Mouse (Mus musculus) kidney, postnatal 0 days (tissue): ENCODE results near the gene Nrd1. TPM values are rescaled to one million over a fixed set of nuclear protein-coding genes. Genes with fewer than 3 reads are reported as not detected.

Experiments
- ATAC-seq: fragments of 200-750 bp; cut with Nextera tagmentation; replicated peaks from 2 replicates; pipeline ENCODE4 v1.8.0; 2017; ENCODE audit warnings: low read depth, moderate number of reproducible peaks, moderate TSS enrichment, moderate library complexity; ENCODE audit not compliant: low FRiP score
- DNase-seq: peaks from one replicate; pipeline ENCODE4 v3.0.0-alpha.2; 2016; ENCODE audit warnings: low spot score
- H3K27ac ChIP-seq: fragments of 300-500 bp; sonication (generic); 2 replicates; pipeline ENCODE4 v1.5.1; 2014; ENCODE audit warnings: mild to moderate bottlenecking
- H3K27me3 ChIP-seq: fragments of 300-500 bp; sonication (generic); 2 replicates; pipeline ENCODE4 v1.6.1; 2014; ENCODE audit warnings: low read length, mixed read lengths; ENCODE audit not compliant: insufficient read depth
- H3K36me3 ChIP-seq: fragments of 300-500 bp; sonication (generic); 2 replicates; pipeline ENCODE4 v1.6.1; 2014; ENCODE audit warnings: low read length, mixed read lengths; ENCODE audit not compliant: insufficient read depth
- H3K4me1 ChIP-seq: fragments of 300-500 bp; sonication (generic); replicated peaks from 2 replicates; pipeline ENCODE4 v1.6.1; 2014; ENCODE audit warnings: antibody characterized with exemption, low read length, mixed read lengths; ENCODE audit not compliant: insufficient read depth
- H3K4me2 ChIP-seq: fragments of 300-500 bp; sonication (generic); 2 replicates; pipeline ENCODE4 v1.6.1; 2014; ENCODE audit warnings: mild to moderate bottlenecking, low read length, moderate library complexity, mixed read lengths
- H3K4me3 ChIP-seq: fragments of 300-500 bp; sonication (generic); replicated peaks from 2 replicates; pipeline ENCODE4 v1.5.1; 2014; ENCODE audit warnings: low read depth, low read length
- H3K9ac ChIP-seq: fragments of 300-500 bp; sonication (generic); 2 replicates; pipeline ENCODE4 v1.6.1; 2014; ENCODE audit warnings: low read depth, low read length
- H3K9me3 ChIP-seq: fragments of 300-500 bp; sonication (generic); replicated peaks from 2 replicates; pipeline ENCODE4 v1.6.1; 2016; ENCODE audit warnings: low read length, inconsistent platforms, mixed read lengths
- CTCF ChIP-seq: IDR thresholded peaks from 2 replicates; pipeline ENCODE4 v1.5.1; 2016; ENCODE audit warnings: antibody characterized with exemption, low read depth, mild to moderate bottlenecking, moderate library complexity
- WGBS: fragments of 180-500 bp; shearing (Covaris S2); extraction: QIAGEN DNeasy Blood & Tissue Kit; methylation state at CpG from one replicate; pipeline ENCODE4 v1.1.7; 2014; 5-methylcytosine and 5-hydroxymethylcytosine counted together
- polyA plus RNA-seq: library from polyadenylated mRNA; unstranded; fragments of >200 nt; fragmentation: Nextera tagmentation; extraction: Ambion mirVana; gene quantifications from 2 replicates; pipeline ENCODE4 v1.2.1, GENCODE M21; 2015

The Nrd1 gene
- polyA plus RNA-seq, 1 experiment from 2014 or later = 43.5 TPM

GRCm38 (mm10) chr4:109057640-109058039, 57.2 kb downstream of the Nrd1 start:
- ATAC-seq (no peak), DNase-seq (no peak)
- Histone ChIP-seq H3K9ac (no peak overlapping the region), H3K27ac (no peak overlapping the region), H3K4me3 (no peak overlapping the region), H3K9me3 (no peaks in the 10 kb centered on the region), H3K27me3 (no peaks in the 10 kb centered on the region), H3K36me3 (peaks cover 62% of the 10 kb centered on the region), H3K4me1 (no peaks in the 10 kb centered on the region), H3K4me2 (no peak overlapping the region)
- WGBS = 94% methylated on average over 8 of the region's 8 CpGs
- no peak for TF ChIP-seq CTCF

GRCm38 (mm10) chr4:109059255-109059821, 58.9 kb downstream of the Nrd1 start:
- DNase-seq (no peak), ATAC-seq (no peak)
- TF ChIP-seq CTCF = no peak
- Histone ChIP-seq H3K27me3 (no peaks in the 10 kb centered on the region), H3K9me3 (no peaks in the 10 kb centered on the region), H3K36me3 (peaks cover 72% of the 10 kb centered on the region), H3K4me2 (no peak overlapping the region), H3K9ac (no peak overlapping the region), H3K4me3 (no peak overlapping the region), H3K4me1 (no peaks in the 10 kb centered on the region), H3K27ac (no peak overlapping the region)
- 86% methylated on average over 4 of the region's 4 CpGs for WGBS

- Histone ChIP-seq H3K4me1 (no peaks in the 10 kb centered on the region), H3K4me2 (no peak overlapping the region), H3K27me3 (no peaks in the 10 kb centered on the region), H3K27ac (0 out of 2 replicates have a peak overlapping the region, but pooled peaks have one; percentile 2), H3K9me3 (no peaks in the 10 kb centered on the region), H3K4me3 (no peak overlapping the region), H3K36me3 (peaks cover 80% of the 10 kb centered on the region), H3K9ac (no peak overlapping the region)
- TF ChIP-seq CTCF = no peak
- DNase-seq = no peak
- ATAC-seq = no peak
- WGBS = 69% methylated on average over 6 of the region's 6 CpGs
Measured at GRCm38 (mm10) chr4:109064941-109065340, 64.5 kb downstream of the Nrd1 start.

- no peaks in the 10 kb centered on the region for H3K4me1 ChIP-seq
- H3K4me2 ChIP-seq = no peak overlapping the region
- no peak for TF ChIP-seq CTCF
- no peak overlapping the region for H3K9ac ChIP-seq
- no peak for DNase-seq
- no peak overlapping the region for H3K4me3 ChIP-seq
- H3K36me3 ChIP-seq = peaks cover 80% of the 10 kb centered on the region
- H3K27me3 ChIP-seq = no peaks in the 10 kb centered on the region
- no peak overlapping the region for H3K27ac ChIP-seq
- ATAC-seq = no peak
- no peaks in the 10 kb centered on the region for H3K9me3 ChIP-seq
- whole genome bisulfite sequencing = 90% methylated on average over 5 of the region's 5 CpGs
Measured at GRCm38 (mm10) chr4:109065714-109066113, 65.3 kb downstream of the Nrd1 start.

- Histone ChIP-seq H3K27me3 (no peaks in the 10 kb centered on the region), H3K9me3 (no peaks in the 10 kb centered on the region), H3K27ac (no peak overlapping the region), H3K4me3 (no peak overlapping the region), H3K4me1 (no peaks in the 10 kb centered on the region), H3K36me3 (peaks cover 29% of the 10 kb centered on the region), H3K9ac (no peak overlapping the region), H3K4me2 (no peak overlapping the region)
- ATAC-seq = no peak
- TF ChIP-seq CTCF = no peak
- WGBS = 88% methylated on average over 6 of the region's 6 CpGs
- no peak for DNase-seq
Measured at GRCm38 (mm10) chr4:109072891-109073290, 72.4 kb downstream of the Nrd1 start.

- Histone ChIP-seq H3K36me3 (peaks cover 26% of the 10 kb centered on the region), H3K4me1 (no peaks in the 10 kb centered on the region), H3K9me3 (no peaks in the 10 kb centered on the region), H3K9ac (no peak overlapping the region), H3K4me3 (no peak overlapping the region), H3K27me3 (no peaks in the 10 kb centered on the region), H3K4me2 (no peak overlapping the region), H3K27ac (no peak overlapping the region)
- TF ChIP-seq CTCF = no peak
- no peak for DNase-seq
- 83% methylated on average over 3 of the region's 3 CpGs for WGBS
- ATAC-seq = no peak
Measured at GRCm38 (mm10) chr4:109073296-109073695, 72.8 kb downstream of the Nrd1 start.

GRCm38 (mm10) chr4:109078941-109079340, 78.5 kb downstream of the Nrd1 start:
- WGBS = 79% methylated on average over 7 of the region's 7 CpGs
- Histone ChIP-seq H3K9ac (no peak overlapping the region), H3K27ac (0 out of 2 replicates have a peak overlapping the region, but pooled peaks have one; percentile 25), H3K4me2 (no peak overlapping the region), H3K9me3 (no peaks in the 10 kb centered on the region), H3K36me3 (peaks cover 18% of the 10 kb centered on the region; the same call in 1 of the 2 replicates), H3K27me3 (no peaks in the 10 kb centered on the region), H3K4me1 (no peaks in the 10 kb centered on the region), H3K4me3 (no peak overlapping the region)
- ATAC-seq (no peak; the same call in 1 of the 2 replicates), DNase-seq (no peak)
- TF ChIP-seq CTCF = no peak
